Mouse (Mus musculus): ENCODE results near the gene Gdpd5. TPM values are rescaled to one million over a fixed set of nuclear protein-coding genes. Genes with fewer than 3 reads are reported as not detected.

Gdpd5 gene
- 33.8 and 43.8 TPM in 2 replicates for polyA plus RNA-seq (2016; fragmentation: Nextera tagmentation; extraction: Ambion mirVana)

DNA sequence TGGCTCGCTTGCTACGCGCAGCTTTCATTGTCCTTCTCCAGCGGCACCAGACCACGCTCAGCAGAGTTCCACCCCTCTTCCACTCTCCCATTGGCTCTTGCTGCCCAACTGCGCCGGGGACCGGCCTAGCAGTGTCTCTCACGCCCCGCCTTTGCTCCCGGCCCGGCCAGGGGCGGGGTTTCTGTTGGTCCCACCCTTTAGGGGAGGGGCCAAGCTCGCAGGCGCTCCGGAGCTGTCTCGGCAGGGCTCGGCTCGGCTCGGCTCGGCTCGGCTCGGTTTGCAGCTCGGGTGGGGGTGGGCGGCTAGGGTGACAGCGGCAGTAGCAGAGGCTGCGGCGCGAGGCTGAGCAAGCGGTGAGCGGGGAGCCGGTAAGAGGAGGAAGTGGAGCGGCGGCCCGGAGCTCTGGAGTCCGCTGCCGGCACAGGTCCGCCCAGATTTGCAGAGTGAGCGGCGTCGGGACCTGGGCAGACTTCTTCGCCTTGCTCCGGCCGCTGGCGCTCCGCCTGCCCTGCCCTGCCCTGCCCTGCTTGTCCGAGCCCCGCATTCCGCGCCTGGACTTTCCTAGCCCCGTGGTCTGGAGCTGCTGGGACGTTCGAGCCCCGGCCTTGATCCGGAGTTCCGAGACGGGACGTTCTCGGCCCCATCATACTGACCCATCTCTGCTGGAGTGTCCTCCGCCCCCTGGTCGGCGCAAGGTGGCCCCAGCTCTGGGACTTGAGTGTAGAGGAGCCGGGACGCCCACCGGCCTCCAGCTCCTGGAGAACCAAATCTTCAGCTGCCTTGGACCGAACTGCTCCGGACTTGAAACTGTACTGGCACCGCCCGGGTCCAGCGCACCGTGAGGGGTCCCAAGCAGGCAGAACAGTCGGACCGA lies at the start of gene Gdpd5:
Gene Gdpd5 (plus strand): TSS at position 201 of the 874 bp plus-strand sequence.
- Histone ChIP-seq H3K27me3 (ENCODE audit: insufficient read depth, poor library complexity, severe bottlenecking) (peaks cover 11% of the 10 kb centered on the region), H3K36me3 (no peaks in the 10 kb centered on the region), H3K9me3 (0 out of 2 replicates have a peak, but pooled peaks cover 3% of the 10 kb centered on the region), H3K27ac (peak within 1 kb of the TSS; percentile 99), H3K4me3 (peak within 1 kb of the TSS; percentile 68), H3K4me1 (replicated peaks) (peaks cover 80% of the 10 kb centered on the region)
- peak; percentile 100 for DNase-seq (ENCODE audit: low spot score)
- under 1% methylated on average over 73 of the region's 73 CpGs for WGBS

DNA sequence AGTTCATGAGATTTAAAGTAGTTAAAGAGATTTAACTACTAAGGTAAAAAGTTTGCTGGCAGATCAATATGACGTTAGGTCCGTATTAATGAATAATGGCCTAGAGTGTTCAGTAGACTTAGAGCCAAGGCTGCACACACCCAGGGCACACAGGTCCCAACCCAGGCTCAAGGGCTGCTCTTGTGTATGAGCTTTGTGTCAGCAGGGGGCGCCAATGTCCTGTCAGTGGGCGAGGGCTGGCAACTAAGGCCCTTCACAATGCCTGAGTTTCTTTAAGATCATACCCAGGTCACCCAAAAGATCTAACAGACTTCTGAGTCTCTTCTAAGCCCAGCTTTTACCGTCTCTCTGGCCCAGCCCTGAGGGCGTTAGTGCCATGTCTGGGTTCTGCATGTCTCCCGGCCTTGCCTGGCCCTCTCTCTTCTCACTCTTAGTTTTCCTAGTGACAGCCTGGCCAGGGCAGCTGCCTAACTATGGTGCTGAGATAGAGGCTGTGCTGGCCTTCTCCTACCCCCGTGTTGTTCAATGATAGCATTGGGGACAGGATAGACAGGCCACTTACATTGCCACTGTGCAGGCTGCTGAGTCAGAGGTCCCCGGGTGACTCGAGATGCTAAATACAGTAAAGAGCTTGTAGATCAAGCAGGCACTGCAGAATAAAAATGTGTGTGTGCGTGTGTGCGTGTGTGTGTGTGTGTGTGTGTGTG lies 48.3 kb upstream of the Gdpd5 start:
- Histone ChIP-seq H3K4me1 (replicated peaks) (peaks cover 30% of the 10 kb centered on the region), H3K9me3 (0 out of 2 replicates have a peak, but pooled peaks cover 3% of the 10 kb centered on the region), H3K36me3 (peaks cover 28% of the 10 kb centered on the region), H3K27ac (peak overlapping the region; percentile 72), H3K27me3 (ENCODE audit: insufficient read depth, poor library complexity, severe bottlenecking) (no peaks in the 10 kb centered on the region), H3K4me3 (no peak overlapping the region)
- 50% methylated on average over 12 of the region's 12 CpGs for WGBS
- peak; percentile 85 for DNase-seq (ENCODE audit: low spot score)

DNA sequence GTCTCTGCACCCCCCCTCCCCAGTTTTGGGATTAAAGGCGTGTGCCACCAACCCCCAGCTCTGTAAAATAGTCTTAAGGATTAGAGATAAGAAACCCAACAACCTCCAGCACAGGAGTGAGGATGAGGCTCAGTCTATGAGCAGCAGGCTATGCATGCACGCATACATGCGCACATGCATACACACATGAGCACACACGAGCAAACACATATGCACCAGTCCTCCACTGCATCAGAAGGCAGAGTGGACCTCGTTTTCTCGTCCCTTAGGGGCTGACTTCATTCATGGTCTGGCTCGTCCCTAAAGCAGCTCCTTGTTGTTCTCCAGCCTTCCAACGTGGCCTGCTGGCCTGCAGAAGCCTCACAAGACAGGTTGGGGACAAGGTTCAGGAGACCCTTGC lies 40.5 kb upstream of the Gdpd5 start:
- H3K4me3 ChIP-seq = no peak overlapping the region
- WGBS = 86% methylated on average over 8 of the region's 8 CpGs
- H3K27ac ChIP-seq = peak overlapping the region; percentile 29; the same call in 1 of the 2 replicates
- H3K9me3 ChIP-seq = no peaks in the 10 kb centered on the region
- no peaks in the 10 kb centered on the region for H3K27me3 ChIP-seq (ENCODE audit: insufficient read depth, poor library complexity, severe bottlenecking)
- H3K36me3 ChIP-seq = peaks cover 68% of the 10 kb centered on the region
- DNase-seq (ENCODE audit: low spot score) = no peak
- H3K4me1 ChIP-seq (replicated peaks) = no peaks in the 10 kb centered on the region; the same call in none of the 2 replicates

DNA sequence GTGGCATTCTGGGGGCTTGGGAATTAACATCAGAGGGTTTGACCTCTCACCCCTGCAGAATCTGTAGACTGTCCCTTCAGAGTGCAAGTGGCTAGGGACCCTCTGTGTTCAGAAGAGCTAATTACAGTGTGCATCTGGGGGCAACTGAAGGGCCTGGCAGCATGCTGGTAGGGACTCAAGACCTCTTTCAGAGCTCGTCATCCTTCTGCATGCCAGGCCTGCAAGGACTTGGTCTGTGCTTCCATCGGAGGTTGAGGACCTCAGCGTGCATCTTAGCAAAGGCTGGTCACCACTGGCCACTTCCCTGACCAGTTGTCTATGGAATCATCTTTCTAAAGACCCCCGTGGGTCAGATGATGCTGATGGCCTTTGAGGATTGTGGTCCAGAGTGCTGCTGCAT lies 37.6 kb upstream of the Gdpd5 start:
- H3K4me3 ChIP-seq = no peak overlapping the region
- peaks cover 74% of the 10 kb centered on the region for H3K36me3 ChIP-seq
- 80% methylated on average over 4 of the region's 4 CpGs for WGBS
- H3K4me1 ChIP-seq (replicated peaks) = no peaks in the 10 kb centered on the region; the same call in 1 of the 2 replicates
- H3K27me3 ChIP-seq (ENCODE audit: insufficient read depth, poor library complexity, severe bottlenecking) = no peaks in the 10 kb centered on the region
- no peak for DNase-seq (ENCODE audit: low spot score)
- no peak overlapping the region for H3K27ac ChIP-seq
- H3K9me3 ChIP-seq = no peaks in the 10 kb centered on the region

DNA sequence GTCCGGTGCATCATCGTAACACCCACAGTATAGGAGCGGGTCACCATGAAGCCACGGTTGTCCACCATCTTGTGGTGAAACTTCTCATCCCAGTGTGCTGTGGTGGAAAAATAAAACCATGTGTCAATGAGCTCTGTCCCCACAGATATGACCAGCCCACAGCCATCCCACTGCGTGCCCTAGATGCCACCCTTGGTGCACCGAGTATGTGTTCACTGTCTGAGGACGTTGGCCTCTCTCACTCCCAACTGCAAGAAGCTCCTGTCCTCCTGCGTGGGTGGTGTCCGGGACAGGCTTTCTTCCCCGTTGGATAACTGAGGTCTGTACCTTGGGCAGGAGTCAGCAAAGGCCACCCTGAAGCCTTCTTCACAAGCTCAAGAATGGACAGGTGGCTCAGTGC lies 33.9 kb upstream of the Gdpd5 start:
- Histone ChIP-seq H3K4me3 (no peak overlapping the region), H3K36me3 (peaks cover 81% of the 10 kb centered on the region), H3K27ac (no peak overlapping the region), H3K4me1 (replicated peaks) (peaks cover 36% of the 10 kb centered on the region), H3K9me3 (no peaks in the 10 kb centered on the region), H3K27me3 (ENCODE audit: insufficient read depth, poor library complexity, severe bottlenecking) (no peaks in the 10 kb centered on the region)
- DNase-seq (ENCODE audit: low spot score) = no peak
- WGBS = 97% methylated on average over 10 of the region's 10 CpGs

DNA sequence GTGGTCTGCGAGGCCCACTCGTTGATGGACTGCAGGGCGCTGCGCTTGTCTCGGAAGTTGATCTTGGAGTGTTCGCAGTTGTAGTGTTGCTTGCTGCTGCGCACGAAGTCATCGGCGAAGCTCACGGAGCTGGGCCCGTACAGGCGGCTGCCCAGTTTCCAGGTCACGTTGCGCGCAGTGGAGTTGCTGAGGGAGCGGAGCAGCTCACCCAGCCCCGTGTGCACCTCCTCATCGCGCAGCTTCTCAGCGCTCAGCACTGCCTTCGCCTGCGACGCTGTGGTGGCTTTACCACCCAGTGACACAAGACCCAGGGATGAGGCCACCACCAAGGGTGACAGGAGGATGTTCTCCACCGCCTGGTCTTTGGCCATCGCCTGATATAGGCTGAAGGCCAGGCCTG lies 32.3 kb upstream of the Gdpd5 start:
- 97% methylated on average over 26 of the region's 26 CpGs for WGBS
- H3K4me1 ChIP-seq (replicated peaks) = peaks cover 52% of the 10 kb centered on the region
- no peaks in the 10 kb centered on the region for H3K9me3 ChIP-seq
- no peak for DNase-seq (ENCODE audit: low spot score)
- no peak overlapping the region for H3K4me3 ChIP-seq
- H3K27me3 ChIP-seq (ENCODE audit: insufficient read depth, poor library complexity, severe bottlenecking) = no peaks in the 10 kb centered on the region
- H3K27ac ChIP-seq = peak overlapping the region; percentile 63; the same call in 1 of the 2 replicates
- peaks cover 69% of the 10 kb centered on the region for H3K36me3 ChIP-seq

DNA sequence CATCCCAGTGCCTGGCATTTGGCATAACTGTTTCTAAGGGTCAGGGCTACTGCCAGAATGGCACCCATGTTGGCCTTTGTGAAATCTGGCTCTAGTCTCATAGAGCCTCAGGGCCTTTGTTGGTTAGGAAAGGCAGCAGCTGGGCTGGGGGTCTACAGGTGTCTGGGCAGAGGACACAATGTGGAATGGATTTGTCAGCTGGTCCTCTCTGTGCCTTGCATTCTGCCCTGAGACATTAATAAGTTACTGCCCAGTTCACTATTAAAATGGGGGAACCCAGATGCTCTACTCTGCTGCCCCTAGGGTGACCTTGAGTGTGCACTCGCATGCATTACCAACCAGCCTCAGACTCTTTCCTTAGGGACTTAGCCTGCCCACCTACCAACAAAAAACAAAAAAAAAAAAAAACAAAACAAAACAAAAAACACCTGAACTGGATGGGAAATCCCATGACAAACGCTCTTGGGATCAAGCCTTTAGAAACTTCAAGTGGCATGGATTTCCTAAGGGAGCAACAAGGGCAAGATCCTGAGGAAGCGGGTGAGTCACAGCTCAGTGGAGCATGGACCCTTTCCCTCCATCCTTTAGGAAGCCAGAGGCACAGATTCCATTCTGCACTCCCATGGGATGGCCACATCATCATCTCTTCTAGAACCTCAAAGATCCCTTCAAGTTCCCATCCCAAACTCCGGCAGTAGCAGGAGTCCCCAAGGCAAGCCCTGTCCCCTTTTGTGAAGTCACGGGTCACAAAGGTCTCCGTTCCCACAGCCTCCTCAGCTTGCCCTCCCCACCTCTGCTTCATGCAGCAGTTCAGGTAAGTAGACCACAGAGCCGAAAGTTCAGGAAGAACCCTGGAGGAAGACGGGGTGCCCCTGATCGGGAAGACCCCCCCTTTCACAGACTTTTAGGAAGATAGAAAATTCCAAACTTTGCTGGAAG lies 31.2 kb upstream of the Gdpd5 start:
- Histone ChIP-seq H3K9me3 (no peaks in the 10 kb centered on the region), H3K4me3 (peak overlapping the region; percentile 73), H3K27me3 (ENCODE audit: insufficient read depth, poor library complexity, severe bottlenecking) (no peaks in the 10 kb centered on the region), H3K36me3 (peaks cover 57% of the 10 kb centered on the region), H3K4me1 (replicated peaks) (peaks cover 64% of the 10 kb centered on the region), H3K27ac (peak overlapping the region; percentile 99)
- 68% methylated on average over 9 of the region's 9 CpGs for WGBS
- DNase-seq (ENCODE audit: low spot score) = no peak

DNA sequence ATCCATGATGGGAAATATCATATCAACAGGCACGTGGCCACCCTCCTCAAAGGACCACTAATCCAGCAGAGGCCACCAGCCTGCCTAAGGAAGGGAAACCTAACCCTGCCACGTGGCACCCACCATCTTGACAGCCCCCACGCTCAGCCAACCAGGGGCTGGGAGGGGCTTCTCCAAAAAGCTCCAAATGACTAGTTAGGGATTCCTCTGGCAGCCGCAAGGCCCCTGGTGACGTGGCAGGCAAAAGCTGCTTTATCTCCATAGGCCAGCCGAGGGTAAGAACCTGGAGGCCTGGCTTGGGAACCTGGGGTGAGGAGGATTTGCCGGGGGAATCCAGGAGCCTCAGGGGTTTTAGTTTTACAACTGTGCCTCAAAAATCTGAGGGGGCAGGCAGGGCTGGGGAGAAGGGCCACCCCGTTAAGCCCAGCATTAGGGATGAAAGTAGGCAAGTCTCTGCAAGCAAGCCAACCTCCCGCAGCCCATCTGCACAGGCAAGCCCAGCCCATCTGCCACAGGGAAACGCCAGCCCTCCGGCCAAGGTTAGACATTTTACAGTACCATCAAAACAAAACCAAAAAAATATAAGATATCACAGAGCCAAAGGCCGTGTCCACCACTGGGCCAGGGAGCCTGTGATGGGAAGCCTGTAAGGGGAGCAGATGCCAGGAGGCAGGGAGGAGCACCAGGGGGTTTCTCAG lies 30.0 kb upstream of the Gdpd5 start:
- Histone ChIP-seq H3K4me3 (peak overlapping the region; percentile 73), H3K4me1 (replicated peaks) (peaks cover 76% of the 10 kb centered on the region), H3K36me3 (peaks cover 45% of the 10 kb centered on the region), H3K27me3 (ENCODE audit: insufficient read depth, poor library complexity, severe bottlenecking) (no peaks in the 10 kb centered on the region), H3K27ac (peak overlapping the region; percentile 99), H3K9me3 (no peaks in the 10 kb centered on the region)
- 6% methylated on average over 12 of the region's 12 CpGs for WGBS
- DNase-seq (ENCODE audit: low spot score) = peak; percentile 65

DNA sequence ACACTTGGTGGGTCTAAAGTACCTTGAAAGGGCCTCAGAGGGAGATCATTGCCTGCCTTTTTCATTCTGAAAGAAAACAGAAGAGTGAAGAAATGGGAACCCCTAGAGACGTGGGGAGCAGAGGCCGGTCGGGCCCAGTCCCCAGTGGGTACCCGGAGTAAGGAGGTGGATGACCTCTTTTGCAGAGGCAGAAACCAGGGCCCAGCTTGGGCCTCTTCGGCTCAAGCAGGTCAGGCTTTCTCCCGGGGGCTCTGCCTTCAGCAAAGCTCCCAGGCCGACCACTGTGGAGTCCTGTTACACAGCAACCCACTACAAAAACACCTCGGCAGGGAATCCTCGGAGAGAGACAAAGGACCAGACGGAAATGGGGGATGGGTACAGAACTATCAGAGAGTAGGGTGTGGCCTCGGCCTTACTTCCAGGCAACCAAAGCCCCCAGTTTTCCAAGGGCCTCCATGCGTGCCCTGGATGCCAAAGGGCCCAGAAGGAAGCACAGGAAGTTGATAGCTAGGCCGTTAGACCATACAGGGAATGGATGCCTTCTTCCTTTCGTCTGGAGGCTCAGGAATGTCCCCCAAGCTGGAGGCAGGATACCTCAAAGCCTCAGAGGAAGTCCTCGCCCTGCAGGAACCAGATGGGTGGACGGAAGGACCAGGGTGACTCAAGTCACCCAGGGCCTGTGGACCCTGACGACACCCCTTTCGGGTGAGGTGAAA lies 29.3 kb upstream of the Gdpd5 start:
- H3K4me3 ChIP-seq = peak overlapping the region; percentile 73
- DNase-seq (ENCODE audit: low spot score) = peak; percentile 85
- H3K36me3 ChIP-seq = peaks cover 38% of the 10 kb centered on the region
- H3K4me1 ChIP-seq (replicated peaks) = peaks cover 83% of the 10 kb centered on the region
- no peaks in the 10 kb centered on the region for H3K27me3 ChIP-seq (ENCODE audit: insufficient read depth, poor library complexity, severe bottlenecking)
- under 1% methylated on average over 18 of the region's 18 CpGs for WGBS
- H3K27ac ChIP-seq = peak overlapping the region; percentile 99
- H3K9me3 ChIP-seq = no peaks in the 10 kb centered on the region

DNA sequence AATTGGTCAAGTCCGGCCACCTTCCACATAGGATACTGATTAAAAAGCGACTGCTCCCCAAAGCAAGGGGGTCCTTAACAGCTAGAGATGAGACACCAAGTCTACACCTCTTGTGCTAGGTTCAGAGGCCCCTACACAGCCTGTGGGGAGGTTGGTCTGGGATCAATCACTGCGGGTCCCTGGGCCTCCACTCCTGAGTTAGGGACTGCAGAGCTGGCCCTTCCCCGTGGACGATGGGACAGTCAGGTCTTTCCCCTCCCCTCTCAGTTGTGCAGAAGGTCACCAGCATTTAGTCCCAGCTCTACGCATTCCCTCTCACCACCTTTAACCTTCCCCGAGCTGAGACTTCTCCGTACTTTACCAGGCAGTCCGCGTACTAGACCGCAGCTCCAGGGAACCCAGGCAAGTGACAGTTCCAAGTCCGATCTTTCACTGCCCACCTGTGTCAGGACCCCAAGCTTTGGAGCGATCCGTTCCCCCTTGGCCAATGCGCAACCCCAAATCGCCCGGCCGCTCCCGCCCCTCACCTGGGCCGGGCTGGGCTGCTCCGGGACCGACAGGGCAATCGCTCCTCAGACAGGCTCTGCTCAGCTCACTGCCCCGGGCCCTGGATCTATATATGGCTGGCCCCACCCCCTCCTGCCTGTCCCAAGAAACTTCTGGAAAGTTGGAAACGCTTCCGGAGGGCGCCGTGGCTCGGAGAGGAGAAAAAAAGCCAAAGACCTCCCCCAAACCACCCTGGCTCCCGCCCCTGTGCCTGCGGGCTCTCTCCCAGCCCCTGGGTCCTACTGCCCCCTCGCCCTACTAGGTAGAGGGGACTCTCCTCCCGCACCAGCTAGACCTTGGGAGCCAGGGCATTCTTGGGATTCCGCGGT lies 28.5 kb upstream of the Gdpd5 start, which contains the start of gene Serpinh1:
Gene Serpinh1 (minus strand): TSS at position 714 of the 875 bp plus-strand sequence.
- Histone ChIP-seq H3K4me3 (peak within 1 kb of the TSS; percentile 73), H3K27ac (peak within 1 kb of the TSS; percentile 99), H3K27me3 (ENCODE audit: insufficient read depth, poor library complexity, severe bottlenecking) (no peaks in the 10 kb centered on the region), H3K9me3 (no peaks in the 10 kb centered on the region), H3K4me1 (replicated peaks) (peaks cover 90% of the 10 kb centered on the region), H3K36me3 (peaks cover 30% of the 10 kb centered on the region)
- WGBS = under 1% methylated on average over 35 of the region's 35 CpGs
- DNase-seq (ENCODE audit: low spot score) = peak; percentile 89
